Mouse (Mus musculus): Measurements from ENCODE around the gene 6430531B16Rik.
A peak's percentile ranks its signal among the peaks of the same experiment; 100 is the strongest.

The 6430531B16Rik gene

GRCm38 (mm10) chr7:139970979-139971378 lies 7.6 kb downstream of the 6430531B16Rik start:
- DNase-seq (ENCODE audit: low spot score in 2 of 2): no peak

DNA sequence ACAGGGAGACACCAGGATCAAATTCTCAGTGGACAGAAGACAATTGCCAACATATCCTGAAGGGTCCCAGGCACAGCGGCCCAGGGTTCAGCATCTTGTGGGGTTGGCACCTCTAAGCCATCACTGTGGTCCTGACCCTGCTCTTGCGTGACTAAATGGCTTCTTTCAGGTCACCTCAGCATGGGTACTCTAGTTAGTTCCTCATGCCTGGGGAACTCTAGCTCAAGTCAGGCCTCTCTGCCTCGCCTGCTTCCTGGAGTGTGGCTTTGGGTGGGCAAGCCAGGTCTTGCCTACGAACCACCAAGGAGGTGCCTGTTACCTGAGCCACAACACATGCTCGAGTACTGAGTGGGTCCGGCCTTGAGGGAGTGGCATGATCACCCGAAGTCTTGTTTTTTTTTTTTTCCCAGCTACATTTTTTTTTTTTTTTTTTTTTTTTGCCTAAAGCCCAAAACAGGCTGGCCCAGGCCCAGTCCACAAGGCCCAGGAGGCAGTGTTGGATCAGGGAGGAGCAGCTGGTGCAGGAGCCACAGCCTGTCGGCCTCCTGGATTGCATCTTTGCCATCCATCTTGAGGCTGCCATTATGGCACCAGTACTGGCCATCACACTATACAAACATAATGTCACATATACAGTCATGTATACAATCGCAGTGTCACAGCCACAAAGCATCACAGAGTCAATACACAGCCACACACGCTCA lies 8.2 kb downstream of the 6430531B16Rik start:
- DNase-seq (ENCODE audit: low spot score in 2 of 2): no peak

DNA sequence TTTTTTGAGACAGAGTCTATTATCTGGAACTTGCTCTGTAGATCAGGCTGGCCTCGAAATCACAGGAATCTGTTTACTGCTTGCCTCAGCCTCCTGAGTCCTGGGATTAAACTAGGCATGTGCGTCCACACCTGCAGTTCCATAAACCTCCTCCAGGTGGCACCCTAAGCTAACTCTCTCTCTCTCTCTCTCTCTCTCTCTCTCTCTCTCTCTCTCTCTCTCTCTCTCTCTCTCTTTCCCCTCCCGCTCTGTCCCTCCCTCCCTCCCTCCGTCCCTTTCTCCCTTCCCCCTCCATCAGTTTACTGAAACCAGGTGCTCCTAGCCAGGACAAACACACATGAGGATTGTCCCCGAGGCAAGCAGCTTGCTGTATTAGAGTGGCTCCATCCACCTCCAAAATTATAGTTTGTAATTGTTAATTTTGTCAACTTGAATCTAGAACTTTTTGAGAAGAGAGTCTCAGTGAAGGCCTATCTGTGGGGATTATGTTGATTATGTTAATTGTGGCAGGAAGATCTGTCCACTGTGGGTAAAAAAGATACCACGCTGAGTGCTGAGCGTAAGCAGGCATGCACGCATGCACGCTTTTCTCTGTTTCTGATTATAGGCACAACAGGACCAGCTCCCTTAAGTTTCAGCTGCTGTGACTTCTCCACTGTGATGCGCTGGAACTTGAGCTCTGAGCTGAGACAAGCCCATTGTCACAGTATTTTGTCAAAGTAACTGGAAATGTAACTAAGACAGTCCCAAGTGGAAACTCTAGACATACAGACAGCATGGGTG lies 9.0 kb downstream of the 6430531B16Rik start:
- peak; percentile 82 for DNase-seq (ENCODE audit: low spot score in 2 of 2)

GRCm38 (mm10) chr7:139968428-139968827 lies 10.1 kb downstream of the 6430531B16Rik start:
- DNase-seq (ENCODE audit: low spot score in 2 of 2): peak; percentile 81 to 87

- no peak for DNase-seq (ENCODE audit: low spot score in 2 of 2)
Measured at GRCm38 (mm10) chr7:139967175-139967574, 11.4 kb downstream of the 6430531B16Rik start.

- DNase-seq (ENCODE audit: low spot score in 2 of 2): no peak
Measured at GRCm38 (mm10) chr7:139963814-139964213, 14.7 kb downstream of the 6430531B16Rik start.

DNA sequence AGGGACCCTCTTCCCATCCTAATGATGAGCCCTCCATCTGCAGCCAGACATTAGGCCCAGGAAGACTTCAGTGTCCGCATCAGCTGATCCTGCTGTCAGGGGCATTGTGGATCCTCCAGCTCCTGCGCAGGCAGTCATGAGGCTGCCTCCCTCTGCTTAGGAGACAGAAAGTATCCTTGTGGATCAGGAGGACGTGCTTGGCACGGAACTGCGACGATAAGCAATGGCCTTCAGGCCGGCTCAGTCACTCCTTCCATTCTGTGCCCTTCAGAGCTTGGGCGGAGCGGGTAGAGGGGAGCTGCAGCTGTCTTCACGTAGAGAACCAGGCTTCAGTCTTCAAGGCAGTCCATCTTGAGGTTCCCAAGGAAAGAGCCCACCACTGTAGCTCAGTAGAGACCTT lies 17.4 kb downstream of the 6430531B16Rik start:
- DNase-seq (ENCODE audit: low spot score in 2 of 2): no peak

DNA sequence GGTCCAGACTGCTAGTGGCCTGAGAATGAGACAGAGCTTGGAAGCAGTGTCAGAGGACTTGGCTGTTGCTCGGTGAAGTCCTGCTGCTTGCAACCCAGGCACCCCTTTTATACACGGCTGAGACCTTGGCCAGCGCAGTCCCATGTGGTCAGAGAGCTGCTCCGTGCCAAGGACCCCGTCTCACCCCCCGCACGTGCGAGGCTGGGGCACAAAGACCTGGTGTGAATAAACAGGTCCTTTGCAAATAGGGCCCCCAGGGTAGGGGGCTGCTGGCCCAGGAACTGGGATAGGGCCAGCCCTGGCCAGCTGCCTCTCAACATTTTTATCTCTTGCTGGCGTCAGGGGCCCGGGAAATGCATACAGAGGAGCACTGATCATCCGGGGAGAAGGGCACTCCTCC lies 20.6 kb downstream of the 6430531B16Rik start:
- no peak for DNase-seq (ENCODE audit: low spot score in 2 of 2)

DNA sequence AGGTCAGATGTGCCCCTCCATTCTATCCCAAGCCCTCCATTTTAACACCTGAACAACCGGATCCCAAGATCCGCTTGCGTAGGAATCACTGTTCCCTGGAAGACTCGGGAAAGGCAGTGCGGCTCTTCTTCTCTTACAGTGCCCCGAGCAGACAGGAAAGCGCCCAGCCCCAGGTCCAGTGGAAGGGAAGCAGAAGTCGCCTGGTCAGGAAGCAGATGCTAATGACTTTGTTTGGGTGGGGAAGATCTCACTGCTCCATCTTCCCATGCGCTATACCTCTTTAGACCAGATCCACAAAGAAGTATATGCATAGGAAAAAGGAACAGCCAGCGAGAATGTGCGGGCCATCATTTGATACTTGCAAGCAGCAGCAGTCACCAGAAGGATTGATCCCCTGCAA lies 21.1 kb downstream of the 6430531B16Rik start:
- no peak for DNase-seq (ENCODE audit: low spot score in 2 of 2)

- DNase-seq (ENCODE audit: low spot score in 2 of 2): peak; percentile 52 to 70
Measured at GRCm38 (mm10) chr7:139956658-139957057, 21.9 kb downstream of the 6430531B16Rik start.

GRCm38 (mm10) chr7:139955505-139955904 lies 23.1 kb downstream of the 6430531B16Rik start:
- no peak for DNase-seq (ENCODE audit: low spot score in 2 of 2)

GRCm38 (mm10) chr7:139951991-139952633 lies 26.4 kb downstream of the 6430531B16Rik start:
- no peak for DNase-seq (ENCODE audit: low spot score in 2 of 2)

GRCm38 (mm10) chr7:139951079-139951478 lies 27.5 kb downstream of the 6430531B16Rik start:
- peak in 1 of 2 experiments; percentile 36 for DNase-seq (ENCODE audit: low spot score in 2 of 2)

GRCm38 (mm10) chr7:139950283-139950971 lies 28.1 kb downstream of the 6430531B16Rik start:
- peak in 1 of 2 experiments; percentile 44 for DNase-seq (ENCODE audit: low spot score in 2 of 2)

DNA sequence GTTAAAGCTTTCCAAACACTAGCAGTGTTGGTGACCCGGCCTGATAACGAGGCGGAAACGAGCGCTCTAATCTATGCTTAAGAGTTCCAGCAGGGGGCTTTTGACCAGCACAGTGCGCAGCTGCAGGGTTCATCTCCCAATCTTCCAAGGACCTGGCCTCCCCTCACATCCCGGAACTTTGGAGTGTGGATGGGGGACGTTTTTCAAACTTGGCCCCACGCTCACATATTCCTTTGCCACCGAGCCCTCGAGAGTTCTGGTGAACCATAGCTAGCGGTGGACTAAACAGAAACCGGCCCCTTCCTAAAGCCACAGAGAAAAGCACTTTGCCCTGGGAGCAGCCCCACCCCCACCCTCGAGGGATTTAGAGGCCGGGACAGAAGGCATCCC lies 28.7 kb downstream of the 6430531B16Rik start:
- DNase-seq (ENCODE audit: low spot score in 2 of 2): peak; percentile 53 to 59

DNA sequence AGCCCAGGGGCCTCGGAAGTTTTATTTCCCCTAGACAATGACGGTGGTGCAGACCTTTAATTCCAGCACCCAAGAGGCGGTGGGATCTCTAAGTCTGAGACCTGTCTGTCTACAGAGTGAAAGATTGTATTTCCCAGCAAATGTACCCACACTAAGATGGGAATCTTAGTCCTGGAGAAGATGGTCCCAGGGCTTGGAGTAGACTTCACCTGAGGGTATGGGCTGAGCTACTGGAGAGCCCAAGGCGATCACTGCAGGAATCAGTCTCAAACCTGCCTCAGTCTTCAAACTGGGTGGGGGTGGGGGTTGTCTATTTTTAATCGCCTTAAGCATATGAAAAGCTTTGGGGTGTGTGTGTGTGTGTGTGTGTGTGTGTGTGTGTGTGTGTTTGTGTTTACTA lies 32.5 kb downstream of the 6430531B16Rik start:
- DNase-seq (ENCODE audit: low spot score in 2 of 2): no peak

GRCm38 (mm10) chr7:139945516-139945915 lies 33.0 kb downstream of the 6430531B16Rik start:
- no peak for DNase-seq (ENCODE audit: low spot score in 2 of 2)

DNA sequence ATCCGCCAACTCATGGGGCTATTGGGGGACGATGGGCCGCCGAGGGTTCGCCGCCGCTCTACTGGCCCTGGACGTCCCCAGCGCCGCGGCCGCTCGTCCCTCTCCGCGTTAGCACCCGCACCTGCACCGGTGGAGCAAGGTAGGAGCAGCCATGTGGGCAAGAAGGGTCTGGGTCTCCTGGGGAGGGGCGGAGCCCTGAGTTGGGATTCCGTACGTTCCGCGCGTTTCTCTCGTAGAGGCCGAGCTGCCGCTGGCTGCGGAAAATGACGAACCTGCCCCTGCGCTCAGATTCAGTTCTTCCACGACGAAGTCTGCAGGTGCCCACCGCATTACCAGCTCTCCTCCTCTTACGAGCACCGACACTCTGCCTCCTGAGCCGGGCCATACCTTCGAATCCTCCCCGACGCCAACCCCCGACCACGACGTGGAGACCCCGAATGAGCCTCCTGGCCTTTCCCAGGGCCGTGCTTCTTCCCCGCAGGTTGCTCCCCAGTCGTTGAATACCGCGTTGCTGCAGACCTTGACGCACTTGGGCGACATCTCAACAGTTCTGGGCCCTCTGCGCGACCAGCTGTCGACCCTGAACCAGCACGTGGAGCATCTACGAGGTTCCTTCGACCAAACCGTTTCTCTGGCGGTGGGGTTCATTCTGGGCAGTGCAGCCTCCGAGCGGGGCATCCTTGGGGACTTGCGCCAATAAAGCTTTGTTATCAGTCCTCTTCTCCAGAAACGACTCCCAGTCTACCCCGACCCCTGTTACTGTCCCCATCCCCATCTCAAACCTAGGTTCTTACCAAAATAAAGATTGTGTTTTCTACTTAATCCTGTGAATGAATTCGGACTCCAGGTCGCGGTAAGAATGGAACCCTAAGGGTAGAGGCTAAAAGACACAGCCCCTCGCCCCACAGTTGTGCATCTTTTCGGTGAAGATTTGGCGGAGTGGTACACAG lies 34.0 kb downstream of the 6430531B16Rik start:
- DNase-seq (ENCODE audit: low spot score in 2 of 2): peak in 1 of 2 experiments; percentile 11

- DNase-seq (ENCODE audit: low spot score in 2 of 2): peak; percentile 39 to 54
Measured at GRCm38 (mm10) chr7:139943674-139944281, 34.8 kb downstream of the 6430531B16Rik start, which contains the start of gene Utf1. Utf1 (plus strand) TSS chr7:139943789.

All from natural killer cell, adult 2 months (primary cell).